Mouse (Mus musculus): Measurements from ENCODE around the gene Cd8b1. TPM values are rescaled to one million over a fixed set of nuclear protein-coding genes. Genes with fewer than 3 reads are reported as not detected.

Gene Cd8b1
- polyA plus RNA-seq, 1 experiment from 2014 or later = not detected

DNA sequence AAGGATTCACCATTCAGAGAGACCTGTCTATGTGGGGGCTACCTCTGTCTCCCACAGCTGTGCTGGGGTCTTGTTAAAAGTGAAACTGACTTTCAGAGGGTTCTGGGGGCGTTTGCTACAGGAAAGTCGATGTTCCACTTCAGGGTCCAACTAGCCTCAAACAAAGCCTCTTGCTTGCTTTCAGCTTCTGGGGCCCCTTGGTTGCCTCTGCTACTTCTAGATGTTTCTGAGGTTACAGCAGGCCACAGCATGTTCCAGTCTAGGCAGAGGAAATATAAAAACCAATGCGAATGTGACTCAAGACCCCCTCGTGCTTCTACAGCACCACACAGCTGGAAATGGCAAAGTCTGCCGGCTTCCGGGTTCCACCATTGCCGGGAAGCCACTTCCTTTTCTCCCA lies 34.9 kb downstream of the Cd8b1 start:
- Histone ChIP-seq H3K4me3 (ENCODE audit: low read depth, low read length) (no peak overlapping the region), H3K27ac (ENCODE audit: low read depth, low read length) (no peak overlapping the region), H3K36me3 (ENCODE audit: control insufficient read depth, insufficient read depth, low read length) (no peaks in the 10 kb centered on the region), H3K4me2 (replicated peaks; ENCODE audit: low read depth, low read length) (no peak overlapping the region), H3K4me1 (replicated peaks; ENCODE audit: control insufficient read depth, insufficient read depth, low read length) (no peaks in the 10 kb centered on the region), H3K9me3 (ENCODE audit: control insufficient read depth, low read length) (no peaks in the 10 kb centered on the region), H3K27me3 (ENCODE audit: control insufficient read depth, insufficient read depth, low read length) (no peaks in the 10 kb centered on the region), H3K9ac (ENCODE audit: low read depth, low read length) (no peak overlapping the region)
- 92% methylated on average over 7 of the region's 7 CpGs for WGBS
- DNase-seq (ENCODE audit: low spot score) = no peak
- ATAC-seq (ENCODE audit: low FRiP score) = no peak

DNA sequence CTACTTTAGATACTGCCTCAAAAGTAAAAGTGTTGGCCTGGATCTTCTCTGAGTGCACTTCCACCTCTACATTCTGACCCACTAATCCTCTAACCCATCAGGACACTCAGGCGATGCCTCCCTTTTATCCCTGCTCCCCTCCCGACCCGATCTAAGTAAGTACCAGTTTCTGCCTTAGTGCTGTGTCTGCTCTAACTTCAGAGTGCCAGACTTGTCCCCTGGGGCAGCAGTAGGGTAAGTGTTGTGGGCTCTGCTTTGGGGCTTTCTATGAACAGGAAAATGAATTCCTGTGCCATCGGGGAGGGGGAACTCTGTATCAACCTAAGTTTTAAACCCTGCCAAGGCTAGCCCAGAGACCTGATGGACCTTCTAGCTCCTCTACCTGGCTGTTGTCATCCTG lies 37.6 kb downstream of the Cd8b1 start:
- H3K4me1 ChIP-seq (replicated peaks; ENCODE audit: control insufficient read depth, insufficient read depth, low read length) = no peaks in the 10 kb centered on the region
- H3K4me3 ChIP-seq (ENCODE audit: low read depth, low read length) = no peak overlapping the region
- no peak overlapping the region for H3K27ac ChIP-seq (ENCODE audit: low read depth, low read length)
- H3K9me3 ChIP-seq (ENCODE audit: control insufficient read depth, low read length) = no peaks in the 10 kb centered on the region
- ATAC-seq (ENCODE audit: low FRiP score) (no peak), DNase-seq (ENCODE audit: low spot score) (no peak)
- no peak overlapping the region for H3K9ac ChIP-seq (ENCODE audit: low read depth, low read length)
- WGBS = 88% methylated on average over 4 of the region's 4 CpGs
- H3K36me3 ChIP-seq (ENCODE audit: control insufficient read depth, insufficient read depth, low read length) = no peaks in the 10 kb centered on the region
- H3K4me2 ChIP-seq (replicated peaks; ENCODE audit: low read depth, low read length) = no peak overlapping the region
- no peaks in the 10 kb centered on the region for H3K27me3 ChIP-seq (ENCODE audit: control insufficient read depth, insufficient read depth, low read length)

DNA sequence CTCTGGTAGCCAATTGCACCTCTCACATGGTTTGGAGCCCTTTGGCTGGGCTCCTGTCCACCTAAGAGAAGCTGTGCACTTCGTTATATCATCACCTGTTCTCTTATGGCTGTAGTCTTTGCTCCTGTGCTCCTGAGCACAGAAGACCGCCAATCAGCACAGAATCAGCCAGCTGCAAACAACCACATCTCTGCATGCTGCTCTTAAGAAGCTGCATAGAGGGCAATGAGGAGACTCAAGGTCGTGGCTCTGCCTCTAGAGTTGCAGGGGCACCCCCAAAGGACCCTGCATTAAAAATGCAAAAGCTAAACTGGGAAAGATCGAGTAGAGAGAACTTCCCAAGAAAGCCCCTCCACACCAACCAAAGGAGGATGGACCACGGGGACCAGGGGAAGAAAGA lies 38.2 kb downstream of the Cd8b1 start:
- Histone ChIP-seq H3K36me3 (ENCODE audit: control insufficient read depth, insufficient read depth, low read length) (no peaks in the 10 kb centered on the region), H3K4me1 (replicated peaks; ENCODE audit: control insufficient read depth, insufficient read depth, low read length) (no peaks in the 10 kb centered on the region), H3K4me3 (ENCODE audit: low read depth, low read length) (no peak overlapping the region), H3K27me3 (ENCODE audit: control insufficient read depth, insufficient read depth, low read length) (no peaks in the 10 kb centered on the region), H3K4me2 (replicated peaks; ENCODE audit: low read depth, low read length) (no peak overlapping the region), H3K9me3 (ENCODE audit: control insufficient read depth, low read length) (no peaks in the 10 kb centered on the region), H3K27ac (ENCODE audit: low read depth, low read length) (no peak overlapping the region), H3K9ac (ENCODE audit: low read depth, low read length) (no peak overlapping the region)
- no peak for DNase-seq (ENCODE audit: low spot score)
- WGBS = 71% methylated on average over 5 of the region's 5 CpGs
- no peak for ATAC-seq (ENCODE audit: low FRiP score)

DNA sequence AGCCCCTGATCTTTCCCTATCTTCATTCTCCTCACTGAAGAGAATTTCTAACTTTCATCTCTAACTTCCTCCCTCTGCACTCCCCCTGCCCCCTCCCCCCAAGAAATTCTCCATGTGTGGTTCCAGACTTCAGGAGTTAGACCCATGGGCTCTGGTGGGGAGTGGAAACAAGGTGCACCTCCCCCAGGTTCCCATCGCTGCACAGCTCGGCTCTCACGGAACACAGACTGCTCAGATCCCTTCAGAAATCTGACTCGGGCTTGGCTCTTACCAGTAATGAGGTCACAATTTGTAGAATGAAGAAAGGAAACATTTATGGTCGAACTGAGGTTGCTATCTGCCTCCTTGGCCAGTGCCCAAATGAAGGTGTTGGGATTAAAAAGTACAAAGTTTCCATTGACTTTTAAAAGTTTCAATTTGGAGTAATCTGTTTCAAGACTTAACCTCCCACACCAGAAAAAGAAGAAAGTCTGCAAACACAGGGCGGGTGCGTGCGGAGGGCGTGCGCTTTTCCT lies 38.6 kb downstream of the Cd8b1 start:
- 89% methylated on average over 10 of the region's 10 CpGs for WGBS

DNA sequence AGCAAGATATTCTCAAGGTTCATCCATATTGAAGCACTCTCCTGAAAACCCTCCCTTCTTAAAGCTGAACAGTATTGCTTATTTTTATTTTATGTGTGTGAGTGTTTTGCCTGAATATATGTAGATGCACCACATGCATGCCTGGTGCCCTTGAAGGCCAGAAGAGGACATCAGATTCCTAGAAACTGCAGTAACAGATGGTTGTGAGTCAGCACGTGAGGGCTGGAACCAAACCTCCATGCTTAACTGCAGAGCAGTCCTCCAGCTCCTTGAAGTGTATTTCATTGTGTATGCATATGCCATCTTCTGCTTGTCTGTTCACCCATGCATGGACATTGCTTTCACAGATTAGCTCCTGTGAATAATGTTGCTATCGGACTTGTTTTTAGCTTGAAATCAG lies 41.4 kb downstream of the Cd8b1 start:
- Histone ChIP-seq H3K9me3 (ENCODE audit: control insufficient read depth, low read length) (no peaks in the 10 kb centered on the region), H3K36me3 (ENCODE audit: control insufficient read depth, insufficient read depth, low read length) (no peaks in the 10 kb centered on the region), H3K4me3 (ENCODE audit: low read depth, low read length) (no peak overlapping the region), H3K9ac (ENCODE audit: low read depth, low read length) (no peak overlapping the region), H3K27me3 (ENCODE audit: control insufficient read depth, insufficient read depth, low read length) (no peaks in the 10 kb centered on the region), H3K4me1 (replicated peaks; ENCODE audit: control insufficient read depth, insufficient read depth, low read length) (no peaks in the 10 kb centered on the region), H3K27ac (ENCODE audit: low read depth, low read length) (no peak overlapping the region), H3K4me2 (replicated peaks; ENCODE audit: low read depth, low read length) (no peak overlapping the region)
- no peak for DNase-seq (ENCODE audit: low spot score)
- no peak for ATAC-seq (ENCODE audit: low FRiP score)
- 74% methylated on average over 2 of the region's 2 CpGs for WGBS

More for the DNA sequence above, 38.6 kb downstream of the Cd8b1 start:
- no peak overlapping the region for H3K27ac ChIP-seq (ENCODE audit: low read depth, low read length)
- no peak for ATAC-seq (ENCODE audit: low FRiP score)
- H3K27me3 ChIP-seq (ENCODE audit: control insufficient read depth, insufficient read depth, low read length) = no peaks in the 10 kb centered on the region
- DNase-seq (ENCODE audit: low spot score) = no peak
- no peak overlapping the region for H3K4me2 ChIP-seq (replicated peaks; ENCODE audit: low read depth, low read length)
- no peaks in the 10 kb centered on the region for H3K36me3 ChIP-seq (ENCODE audit: control insufficient read depth, insufficient read depth, low read length)
- H3K4me1 ChIP-seq (replicated peaks; ENCODE audit: control insufficient read depth, insufficient read depth, low read length) = no peaks in the 10 kb centered on the region
- no peaks in the 10 kb centered on the region for H3K9me3 ChIP-seq (ENCODE audit: control insufficient read depth, low read length)
- H3K4me3 ChIP-seq (ENCODE audit: low read depth, low read length) = no peak overlapping the region
- no peak overlapping the region for H3K9ac ChIP-seq (ENCODE audit: low read depth, low read length)

DNA sequence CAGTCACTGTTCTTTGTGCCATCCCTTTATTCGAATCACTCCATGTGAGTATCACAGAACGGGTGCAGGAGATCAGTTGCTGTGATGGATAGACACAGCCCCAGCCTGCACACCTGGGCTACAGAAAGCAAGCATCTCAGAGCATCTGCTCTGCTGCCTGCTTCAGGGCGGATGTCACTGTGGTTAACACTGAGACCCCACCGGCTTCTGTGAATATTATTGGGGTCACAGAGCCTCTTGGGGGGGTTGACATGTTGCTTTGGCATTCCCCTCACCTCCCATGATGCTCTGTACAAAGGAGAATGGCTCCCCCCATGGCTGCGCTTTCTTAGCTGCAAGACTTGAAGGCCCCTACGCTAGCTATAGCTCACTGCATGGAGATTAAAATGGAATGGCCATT lies 46.8 kb downstream of the Cd8b1 start:
- H3K27ac ChIP-seq (ENCODE audit: low read depth, low read length) = no peak overlapping the region
- DNase-seq (ENCODE audit: low spot score) (no peak), ATAC-seq (ENCODE audit: low FRiP score) (no peak)
- H3K4me2 ChIP-seq (replicated peaks; ENCODE audit: low read depth, low read length) = no peak overlapping the region
- no peaks in the 10 kb centered on the region for H3K9me3 ChIP-seq (ENCODE audit: control insufficient read depth, low read length)
- no peak overlapping the region for H3K4me3 ChIP-seq (ENCODE audit: low read depth, low read length)
- H3K27me3 ChIP-seq (ENCODE audit: control insufficient read depth, insufficient read depth, low read length) = no peaks in the 10 kb centered on the region
- H3K9ac ChIP-seq (ENCODE audit: low read depth, low read length) = no peak overlapping the region
- 96% methylated on average over 6 of the region's 6 CpGs for WGBS
- no peaks in the 10 kb centered on the region for H3K4me1 ChIP-seq (replicated peaks; ENCODE audit: control insufficient read depth, insufficient read depth, low read length)
- H3K36me3 ChIP-seq (ENCODE audit: control insufficient read depth, insufficient read depth, low read length) = no peaks in the 10 kb centered on the region

DNA sequence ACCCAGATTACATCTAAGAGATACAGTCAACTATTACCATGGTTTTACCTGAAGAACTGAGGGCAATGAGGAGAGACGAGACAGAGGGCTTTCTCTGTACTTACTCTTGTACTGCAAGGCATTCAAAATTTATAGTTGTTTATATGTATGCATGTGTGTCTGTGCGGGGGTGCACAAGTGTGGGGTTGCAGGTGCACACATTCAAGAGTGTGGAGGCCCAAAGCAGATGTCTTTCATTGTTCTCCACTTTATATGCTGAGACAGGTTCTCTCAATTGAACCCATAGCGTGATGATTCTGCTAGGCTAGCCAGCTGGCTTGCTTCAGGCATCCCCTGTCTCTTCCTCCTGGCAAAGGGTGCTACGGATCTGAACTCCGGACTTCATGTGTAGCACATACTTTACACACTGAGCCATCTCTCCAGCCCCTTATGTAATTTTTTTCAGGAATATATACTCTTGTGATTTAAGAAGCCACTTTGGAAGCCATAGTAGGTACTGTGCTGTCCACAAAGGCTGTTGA lies 48.6 kb downstream of the Cd8b1 start:
- Histone ChIP-seq H3K27ac (ENCODE audit: low read depth, low read length) (no peak overlapping the region), H3K4me3 (ENCODE audit: low read depth, low read length) (no peak overlapping the region), H3K9me3 (ENCODE audit: control insufficient read depth, low read length) (no peaks in the 10 kb centered on the region), H3K4me1 (replicated peaks; ENCODE audit: control insufficient read depth, insufficient read depth, low read length) (no peaks in the 10 kb centered on the region), H3K27me3 (ENCODE audit: control insufficient read depth, insufficient read depth, low read length) (no peaks in the 10 kb centered on the region), H3K9ac (ENCODE audit: low read depth, low read length) (no peak overlapping the region), H3K4me2 (replicated peaks; ENCODE audit: low read depth, low read length) (no peak overlapping the region), H3K36me3 (ENCODE audit: control insufficient read depth, insufficient read depth, low read length) (no peaks in the 10 kb centered on the region)
- WGBS = 87% methylated on average over 5 of the region's 5 CpGs
- DNase-seq (ENCODE audit: low spot score) = no peak
- ATAC-seq (ENCODE audit: low FRiP score) = no peak

DNA sequence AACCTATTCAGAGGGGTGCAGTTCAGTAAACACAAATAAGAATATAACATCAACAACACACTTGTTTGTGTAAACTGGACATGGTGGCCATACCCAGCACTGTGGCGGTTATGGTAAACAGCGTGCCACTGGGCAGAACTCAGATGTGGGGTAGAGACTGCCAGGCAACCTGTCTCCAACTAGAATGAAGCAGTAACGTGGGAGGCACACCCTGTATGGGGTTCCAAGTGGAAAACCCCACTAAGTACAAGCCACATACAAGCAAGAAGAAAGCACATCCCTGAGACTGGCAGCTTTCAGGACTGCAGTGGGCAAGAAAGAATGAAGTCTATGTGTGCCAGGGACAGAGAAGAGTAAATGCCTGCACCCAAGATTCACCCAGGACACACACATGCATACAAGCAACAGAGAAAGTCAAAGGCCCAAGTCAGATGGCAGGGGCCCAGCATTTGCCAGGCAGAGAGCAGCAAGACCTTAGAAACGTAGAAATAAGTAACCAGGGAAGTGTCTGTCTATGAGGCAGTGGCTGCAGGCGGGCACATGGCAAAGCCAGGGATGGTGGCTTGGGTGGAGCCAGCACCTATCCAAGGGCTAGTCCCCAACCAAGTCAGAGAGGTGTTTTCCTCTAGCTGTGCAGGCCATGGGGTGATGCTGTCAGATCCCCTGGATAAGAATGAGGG lies 49.6 kb downstream of the Cd8b1 start:
- DNase-seq (ENCODE audit: low spot score) = no peak
- 83% methylated on average over 5 of the region's 5 CpGs for WGBS
- Histone ChIP-seq H3K4me3 (ENCODE audit: low read depth, low read length) (no peak overlapping the region), H3K4me2 (replicated peaks; ENCODE audit: low read depth, low read length) (no peak overlapping the region), H3K27ac (ENCODE audit: low read depth, low read length) (no peak overlapping the region), H3K27me3 (ENCODE audit: control insufficient read depth, insufficient read depth, low read length) (no peaks in the 10 kb centered on the region), H3K9ac (ENCODE audit: low read depth, low read length) (no peak overlapping the region), H3K36me3 (ENCODE audit: control insufficient read depth, insufficient read depth, low read length) (no peaks in the 10 kb centered on the region), H3K9me3 (ENCODE audit: control insufficient read depth, low read length) (no peaks in the 10 kb centered on the region), H3K4me1 (replicated peaks; ENCODE audit: control insufficient read depth, insufficient read depth, low read length) (no peaks in the 10 kb centered on the region)
- ATAC-seq (ENCODE audit: low FRiP score) = no peak

DNA sequence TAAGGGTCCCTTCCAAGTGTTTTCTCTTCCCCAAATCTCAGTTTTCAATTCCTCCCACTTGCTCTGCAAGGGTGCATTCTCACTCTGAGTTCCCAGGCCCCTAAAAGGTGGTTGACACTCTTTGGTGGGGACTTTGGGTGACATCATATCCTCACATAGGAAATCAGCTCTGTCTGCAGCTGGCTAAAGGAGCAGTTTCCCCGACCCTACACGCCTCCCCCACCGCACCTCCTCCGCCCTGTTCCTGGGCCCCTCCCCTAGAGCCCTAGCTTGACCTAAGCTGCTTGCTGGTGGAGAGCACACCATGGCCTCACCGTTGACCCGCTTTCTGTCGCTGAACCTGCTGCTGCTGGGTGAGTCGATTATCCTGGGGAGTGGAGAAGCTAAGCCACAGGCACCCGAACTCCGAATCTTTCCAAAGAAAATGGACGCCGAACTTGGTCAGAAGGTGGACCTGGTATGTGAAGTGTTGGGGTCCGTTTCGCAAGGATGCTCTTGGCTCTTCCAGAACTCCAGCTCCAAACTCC lies 50.7 kb downstream of the Cd8b1 start, which contains the start of gene Cd8a:
Cd8a (plus strand) TSS at position 179 of the 527 bp plus-strand sequence.
- Histone ChIP-seq H3K27me3 (ENCODE audit: control insufficient read depth, insufficient read depth, low read length) (no peaks in the 10 kb centered on the region), H3K36me3 (ENCODE audit: control insufficient read depth, insufficient read depth, low read length) (no peaks in the 10 kb centered on the region), H3K4me3 (ENCODE audit: low read depth, low read length) (no peak within 1 kb of the TSS), H3K27ac (ENCODE audit: low read depth, low read length) (no peak within 1 kb of the TSS), H3K9me3 (ENCODE audit: control insufficient read depth, low read length) (no peaks in the 10 kb centered on the region), H3K4me1 (replicated peaks; ENCODE audit: control insufficient read depth, insufficient read depth, low read length) (no peaks in the 10 kb centered on the region), H3K9ac (ENCODE audit: low read depth, low read length) (no peak within 1 kb of the TSS), H3K4me2 (replicated peaks; ENCODE audit: low read depth, low read length) (no peak within 1 kb of the TSS)
- 82% methylated on average over 14 of the region's 14 CpGs for WGBS
- ATAC-seq (ENCODE audit: low FRiP score) = no peak
- DNase-seq (ENCODE audit: low spot score) = no peak
